Mouse (Mus musculus) ES-Bruce4 (cell line): ENCODE measurements at regions not wholly inside any gene's neighbourhood (a gene's known extent, or its start where the extent isn't known, plus 50 kb on each side); places are given as distances from the start of the nearest gene placed in this dataset.

Experiments used
- CTCF ChIP-seq: IDR thresholded peaks from one replicate; pipeline ENCODE4 v1.8.1; 2011; ENCODE audit warnings: low read depth, low read length
- EP300 ChIP-seq: IDR thresholded peaks from 2 replicates; pipeline ENCODE4 v1.6.1; 2011; ENCODE audit warnings: low read depth, low read length; ENCODE audit not compliant: insufficient read depth
- POLR2A ChIP-seq: IDR thresholded peaks from one replicate; pipeline ENCODE4 v1.8.1; 2011; ENCODE audit warnings: low read length; ENCODE audit not compliant: insufficient read depth

GRCm38 (mm10) chr6:143315859-143316258 is 148.8 kb downstream of the Etnk1 start:
- no peak for TF ChIP-seq CTCF
- no peak for TF ChIP-seq POLR2A
- no peak for TF ChIP-seq EP300
